Comparison of ENCODE assay signal across 9 mouse cellular contexts in genomic region chr2:119322587-119323300, GRCm38 (mm10). TPM values are rescaled to one million over a fixed set of nuclear protein-coding genes. Genes with fewer than 3 reads are reported as not detected.
A peak's percentile ranks its signal among the peaks of the same experiment; 100 is the strongest.
DNase-seq lines count a peak whose midpoint lies in the region; ATAC-seq and TF ChIP-seq lines count a peak whose summit lies in the region.
"Had no signal": no experiment of that assay in that cellular context is flagged by ENCODE, and none has a peak within 500 bp of the region (broad histone marks: within the 10 kb centered on the region; RNA-seq: fewer than 3 reads in every experiment).

No protein-coding gene starts in this region.

- no peaks in the 10 kb centered on the region; the same call in 1 of the 2 replicates for H3K27me3 ChIP-seq in testis, adult 2 months (ENCODE audit: control insufficient read depth, insufficient read depth, low read length)
- peaks cover 52% of the 10 kb centered on the region for H3K27me3 ChIP-seq in midbrain, embryonic 16.5 days (ENCODE audit: control insufficient read depth, insufficient read depth, low read depth, low read length)

- H3K4me3 ChIP-seq in testis, adult 2 months (ENCODE audit: control insufficient read depth, low read depth, low read length), result peak overlapping the region; percentile 23
- H3K4me3 ChIP-seq in midbrain, embryonic 16.5 days (ENCODE audit: low read depth, low read length), result peak overlapping the region; percentile 39

- H3K36me3 ChIP-seq in testis, adult 2 months (ENCODE audit: control insufficient read depth, insufficient read depth, low read length), result no peaks in the 10 kb centered on the region
- no peaks in the 10 kb centered on the region for H3K36me3 ChIP-seq in midbrain, embryonic 16.5 days (ENCODE audit: control insufficient read depth, insufficient read depth, low read length)

- 3% methylated on average over 39 of the region's 39 CpGs for WGBS in midbrain, embryonic 16.5 days

- TF ChIP-seq CTCF in testis, adult 2 months (IDR thresholded peaks at IDR 0.05; ENCODE audit: control insufficient read depth, insufficient read depth, insufficient replicate concordance, low read depth, low read length), result no peak

- no peak for TF ChIP-seq POLR2A in testis, adult 2 months (IDR thresholded peaks at IDR 0.05; ENCODE audit: control insufficient read depth, low read depth, low read length)

- no peaks in the 10 kb centered on the region for H3K9me3 ChIP-seq in midbrain, embryonic 16.5 days (replicated peaks; ENCODE audit: control insufficient read depth, low read length, poor library complexity, severe bottlenecking)

- no peak overlapping the region for H3K27ac ChIP-seq in testis, adult 2 months (ENCODE audit: control insufficient read depth, insufficient read depth, low read depth, low read length)
- H3K27ac ChIP-seq in midbrain, embryonic 16.5 days (ENCODE audit: low read length), result no peak overlapping the region

- peaks cover 36% of the 10 kb centered on the region for H3K4me1 ChIP-seq in testis, adult 2 months (ENCODE audit: control insufficient read depth, insufficient read depth, low read length)
- peaks cover 36% of the 10 kb centered on the region for H3K4me1 ChIP-seq in midbrain, embryonic 16.5 days (ENCODE audit: control insufficient read depth, insufficient read depth, low read length)

- intact Hi-C loops in heart, postnatal 10 days (cut with DNase I), result no loop called here
- intact Hi-C loops in left cerebral cortex, postnatal 36 days (cut with DNase I), result no loop called here

- peak; percentile 44 for ATAC-seq in midbrain, embryonic 16.5 days

- H3K9ac ChIP-seq in midbrain, embryonic 16.5 days (ENCODE audit: low read depth, low read length), result peak overlapping the region; percentile 50

- peak overlapping the region; percentile 84 for H3K4me2 ChIP-seq in midbrain, embryonic 16.5 days (ENCODE audit: low read length)

- peak; percentile 46 to 55 for DNase-seq in adrenal gland, postnatal 36 days
- DNase-seq in adrenal gland, adult 18-20 months (ENCODE audit: low spot score in 2 of 2), result no peak
- no peak for DNase-seq in testis, postnatal 10 days (ENCODE audit: low spot score)
- DNase-seq in heart, postnatal 10 days, result peak; percentile 41 to 43
- DNase-seq in left cerebral cortex, postnatal 36 days (ENCODE audit: low spot score in 2 of 2), result peak; percentile 43 to 63
- no peak for DNase-seq in urinary bladder, postnatal 36 days (ENCODE audit: low spot score in 2 of 2)

RNA-seq across cellular contexts. Expression of gene Dll4, which starts 2.8 kb away (rescaled TPM):
- total RNA-seq in adrenal gland, postnatal 36 days (2021), result 10 to 100 TPM in 1 of 2 experiments, 1 to 10 TPM in 1; 7.2 to 10.6 TPM
- 10 to 100 TPM in 1 of 2 experiments, 1 to 10 TPM in 1; 9.7 to 10.5 TPM for total RNA-seq in adrenal gland, adult 18-20 months (2021)
- 0.54 and 0.59 TPM in 2 replicates for polyA plus RNA-seq in testis, adult 2 months (2012; rRNA removed)
- 10 to 100 TPM; 23.8 to 27.9 TPM for total RNA-seq in heart, postnatal 10 days (2021)
- 1 to 10 TPM; 3.2 to 3.8 TPM for total RNA-seq in left cerebral cortex, postnatal 36 days (2021)
- 4.4 and 5.0 TPM in 2 replicates for polyA plus RNA-seq in midbrain, embryonic 16.5 days (2015; fragmentation: Nextera tagmentation; extraction: Ambion mirVana)
- polyA plus RNA-seq: C2C12 had no signal

RNA-seq across cellular contexts. Expression of gene Chac1, which starts 28.3 kb away (rescaled TPM):
- total RNA-seq in adrenal gland, postnatal 36 days (2021), result 1 to 10 TPM; 4.6 to 9.3 TPM
- 10 to 100 TPM in 1 of 2 experiments, 1 to 10 TPM in 1; 3.7 to 13.2 TPM for total RNA-seq in adrenal gland, adult 18-20 months (2021)
- 3.5 and 3.6 TPM in 2 replicates for polyA plus RNA-seq in testis, adult 2 months (2012; rRNA removed)
- 1 to 10 TPM; 3.5 to 7.5 TPM for total RNA-seq in heart, postnatal 10 days (2021)
- 1 to 10 TPM; 8.2 to 8.9 TPM for total RNA-seq in left cerebral cortex, postnatal 36 days (2021)
- 9.5 and 10.5 TPM in 2 replicates for polyA plus RNA-seq in midbrain, embryonic 16.5 days (2015; fragmentation: Nextera tagmentation; extraction: Ambion mirVana)

RNA-seq across cellular contexts. Expression of gene Vps18, which starts 34.2 kb away (rescaled TPM):
- 10 to 100 TPM; 20.4 to 24.5 TPM for total RNA-seq in adrenal gland, postnatal 36 days (2021)
- total RNA-seq in adrenal gland, adult 18-20 months (2021), result 10 to 100 TPM; 24.0 TPM
- polyA plus RNA-seq in testis, adult 2 months (2012; rRNA removed), result 10.0 and 10.2 TPM in 2 replicates
- 10 to 100 TPM; 13.4 to 13.7 TPM for total RNA-seq in heart, postnatal 10 days (2021)
- 10 to 100 TPM; 47.7 to 50.1 TPM for total RNA-seq in left cerebral cortex, postnatal 36 days (2021)
- polyA plus RNA-seq in midbrain, embryonic 16.5 days (2015; fragmentation: Nextera tagmentation; extraction: Ambion mirVana), result 30.2 and 31.7 TPM in 2 replicates

RNA-seq across cellular contexts. Expression of gene Rhov, which starts 51.7 kb away (rescaled TPM):
- under 1 TPM; 0.36 to 0.60 TPM for total RNA-seq in adrenal gland, postnatal 36 days (2021)
- under 1 TPM; 0.17 to 0.74 TPM for total RNA-seq in adrenal gland, adult 18-20 months (2021)
- polyA plus RNA-seq in testis, adult 2 months (2012; rRNA removed), result 11.8 and 11.9 TPM in 2 replicates
- total RNA-seq in heart, postnatal 10 days (2021), result not detected
- total RNA-seq in left cerebral cortex, postnatal 36 days (2021), result 10 to 100 TPM in 1 of 2 experiments, 1 to 10 TPM in 1; 7.9 to 10.9 TPM
- polyA plus RNA-seq in midbrain, embryonic 16.5 days (2015; fragmentation: Nextera tagmentation; extraction: Ambion mirVana), result 47.5 and 53.8 TPM in 2 replicates

Comparison
In these comparisons a context has a peak if more than half of its experiments do, and no peak if none do; other contexts are left out.
1. DNase-seq: peak in adrenal gland, postnatal 36 days (2 of 2), heart, postnatal 10 days (2 of 2) and left cerebral cortex, postnatal 36 days (2 of 2); none in adrenal gland, adult 18-20 months (0 of 2), testis, postnatal 10 days (single experiment) and urinary bladder, postnatal 36 days (0 of 2).